Mouse (Mus musculus): ENCODE data around the gene Clrn2.

GRCm38 (mm10) chr5:45510071-45510470 is 56.5 kb downstream of the Clrn2 start:
- no peak for TF ChIP-seq GATA1 (IDR thresholded peaks at IDR 0.05; ENCODE audit: low read length)
- no peak for TF ChIP-seq TAL1 (IDR thresholded peaks at IDR 0.05; ENCODE audit: low read length)
